Mouse (Mus musculus): ENCODE measurements around the gene Epha3.

Epha3 gene

GRCm38 (mm10) chr16:63863913-63864330, at the start of gene Epha3:
Gene Epha3, minus strand, starts transcription at chr16:63864175.
- DNase-seq = peak; percentile 91 to 95

- peak; percentile 1 to 4 for DNase-seq
Measured at GRCm38 (mm10) chr16:63903425-63903824, 39.5 kb upstream of the Epha3 start.

- DNase-seq = no peak
Measured at GRCm38 (mm10) chr16:63881190-63881589, 17.2 kb upstream of the Epha3 start.

GRCm38 (mm10) chr16:63872313-63872712, 8.3 kb upstream of the Epha3 start:
- peak; percentile 72 to 78 for DNase-seq

- DNase-seq = no peak
Measured at GRCm38 (mm10) chr16:63864463-63864976, 545 bp upstream of the Epha3 start.

GRCm38 (mm10) chr16:63863181-63863580, 794 bp downstream of the Epha3 start:
- peak; percentile 55 to 66 for DNase-seq

- DNase-seq = peak in 1 of 2 experiments; percentile 12
Measured at GRCm38 (mm10) chr16:63857561-63857960, 6.4 kb downstream of the Epha3 start.

- DNase-seq = peak; percentile 89 to 92
Measured at GRCm38 (mm10) chr16:63856658-63857552, 7.1 kb downstream of the Epha3 start.

- no peak for DNase-seq
Measured at GRCm38 (mm10) chr16:63850297-63850696, 13.7 kb downstream of the Epha3 start.

- peak; percentile 53 to 63 for DNase-seq
Measured at GRCm38 (mm10) chr16:63842911-63843310, 21.1 kb downstream of the Epha3 start.

- peak; percentile 68 to 79 for DNase-seq
Measured at GRCm38 (mm10) chr16:63837466-63837865, 26.5 kb downstream of the Epha3 start.

GRCm38 (mm10) chr16:63821164-63821563, 42.8 kb downstream of the Epha3 start:
- no peak for DNase-seq

GRCm38 (mm10) chr16:63817606-63818005, 46.4 kb downstream of the Epha3 start:
- no peak for DNase-seq

GRCm38 (mm10) chr16:63816672-63817071, 47.3 kb downstream of the Epha3 start:
- DNase-seq = peak; percentile 63 to 72

- no peak for DNase-seq
Measured at GRCm38 (mm10) chr16:63809871-63810270, 54.1 kb downstream of the Epha3 start.

- no peak for DNase-seq
Measured at GRCm38 (mm10) chr16:63808991-63809390, 55.0 kb downstream of the Epha3 start.

- DNase-seq = peak; percentile 70 to 79
Measured at GRCm38 (mm10) chr16:63806437-63807129, 57.4 kb downstream of the Epha3 start.

- no peak for DNase-seq
Measured at GRCm38 (mm10) chr16:63806025-63806424, 58.0 kb downstream of the Epha3 start.

- DNase-seq = peak in 1 of 2 experiments; percentile 19
Measured at GRCm38 (mm10) chr16:63801436-63801835, 62.5 kb downstream of the Epha3 start.

GRCm38 (mm10) chr16:63798341-63798740, 65.6 kb downstream of the Epha3 start:
- no peak for DNase-seq

- DNase-seq = no peak
Measured at GRCm38 (mm10) chr16:63794292-63794691, 69.7 kb downstream of the Epha3 start.

- DNase-seq = no peak
Measured at GRCm38 (mm10) chr16:63793805-63794204, 70.2 kb downstream of the Epha3 start.

GRCm38 (mm10) chr16:63792084-63792483, 71.9 kb downstream of the Epha3 start:
- peak; percentile 60 to 70 for DNase-seq

Measured in cerebellum, postnatal 10 days (tissue).